In genomic region chr19:5758878-5759403, GRCm38 (mm10) we compare ENCODE assay signal across 25 mouse cellular contexts. TPM values are rescaled to one million over a fixed set of nuclear protein-coding genes. Genes with fewer than 3 reads are reported as not detected.
DNase-seq lines count a peak whose midpoint lies in the region; ATAC-seq and TF ChIP-seq lines count a peak whose summit lies in the region.
"Had no signal": no experiment of that assay in that cellular context is flagged by ENCODE, and none has a peak within 500 bp of the region (broad histone marks: within the 10 kb centered on the region; RNA-seq: fewer than 3 reads in every experiment).

No protein-coding gene starts in this region.

- peaks cover 11% of the 10 kb centered on the region for H3K4me1 ChIP-seq in neural tube, embryonic 15.5 days

- TF ChIP-seq CTCF in gastrocnemius, adult 2 months (IDR thresholded peaks at IDR 0.05), result no peak

- DNase-seq in cerebellum, adult 11-12 months, result peak; percentile 41
- no peak for DNase-seq in cerebellum, postnatal 4 days (ENCODE audit: low spot score in 2 of 2)
- DNase-seq in gastrocnemius, adult 2 months, result peak; percentile 36
- DNase-seq in gastrocnemius, adult 8-10 months (ENCODE audit: low spot score in 2 of 2), result no peak
- peak; percentile 64 for DNase-seq in left cerebral cortex, postnatal 4 days
- DNase-seq in left cerebral cortex, postnatal 25 days (ENCODE audit: low spot score in 2 of 2), result no peak
- DNase-seq: adrenal gland, adult 8-10 months; cerebellum, adult 11 months; gastrocnemius, postnatal 10 days; heart, adult 2 months; kidney, adult 9 months had no signal

- intact Hi-C loops in gastrocnemius, adult 2 months (cut with DNase I), result no loop called here
- intact Hi-C loops in left cerebral cortex, postnatal 4 days (cut with DNase I), result no loop called here
- intact Hi-C loops in left cerebral cortex, postnatal 25 days (cut with DNase I), result no loop called here

- no peak overlapping the region for H3K9ac ChIP-seq in neural tube, embryonic 15.5 days (replicated peaks)
- H3K9ac ChIP-seq: embryonic facial prominence, embryonic 13.5 days; hindbrain, embryonic 15.5 days had no signal

- no peak overlapping the region for H3K27ac ChIP-seq in gastrocnemius, adult 2 months
- no peak overlapping the region for H3K27ac ChIP-seq in neural tube, embryonic 15.5 days (replicated peaks)
- H3K27ac ChIP-seq: embryonic facial prominence, embryonic 13.5 days; forebrain, embryonic 13.5 days; heart, adult 2 months; hindbrain, embryonic 10.5 days; hindbrain, embryonic 15.5 days; kidney, postnatal 0 days had no signal

- peaks cover 43% of the 10 kb centered on the region for H3K27me3 ChIP-seq in neural tube, embryonic 15.5 days (replicated peaks)
- H3K27me3 ChIP-seq: Patski had no signal

- H3K9me3 ChIP-seq in neural tube, embryonic 15.5 days (replicated peaks), result no peaks in the 10 kb centered on the region
- H3K9me3 ChIP-seq: embryonic facial prominence, embryonic 13.5 days; forebrain, embryonic 13.5 days; hindbrain, embryonic 10.5 days; hindbrain, embryonic 15.5 days had no signal

- ATAC-seq in neural tube, embryonic 15.5 days (ENCODE audit: low FRiP score), result no peak
- ATAC-seq: activated CD4-positive, CD25-positive, alpha-beta regulatory T cell, adult 4 months; forebrain, embryonic 13.5 days; inflammation-experienced regulatory T-cells, adult 6 months; intestine, postnatal 0 days; Patski had no signal

- WGBS in neural tube, embryonic 15.5 days, result 89% methylated on average over 14 of the region's 14 CpGs

- H3K36me3 ChIP-seq in neural tube, embryonic 15.5 days, result peaks cover 54% of the 10 kb centered on the region

- no peak overlapping the region for H3K4me3 ChIP-seq in gastrocnemius, adult 2 months
- H3K4me3 ChIP-seq in neural tube, embryonic 15.5 days (replicated peaks), result no peak overlapping the region
- H3K4me3 ChIP-seq: embryonic facial prominence, embryonic 13.5 days; forebrain, embryonic 13.5 days; heart, adult 2 months; hindbrain, embryonic 10.5 days; hindbrain, embryonic 15.5 days had no signal

- no peak overlapping the region for H3K4me2 ChIP-seq in neural tube, embryonic 15.5 days
- H3K4me2 ChIP-seq: embryonic facial prominence, embryonic 13.5 days; forebrain, embryonic 13.5 days; heart, embryonic 11.5 days; hindbrain, embryonic 15.5 days had no signal

RNA-seq across cellular contexts. Expression of gene Scyl1, which starts 12.3 kb away (rescaled TPM):
- 10 to 100 TPM; 71.2 to 78.6 TPM for total RNA-seq in gastrocnemius, adult 2 months (2021)
- total RNA-seq in gastrocnemius, adult 8-10 months (2022), result 10 to 100 TPM; 71.4 to 91.0 (median 82.6) TPM
- 10 to 100 TPM; 81.7 to 81.8 TPM for total RNA-seq in left cerebral cortex, postnatal 4 days (2021)
- 10 to 100 TPM; 82.0 to 86.8 TPM for total RNA-seq in left cerebral cortex, postnatal 25 days (2021)
- 81.6 and 83.1 TPM in 2 replicates for polyA plus RNA-seq in neural tube, embryonic 15.5 days (2015; fragmentation: Nextera tagmentation; extraction: Ambion mirVana)

RNA-seq across cellular contexts. Expression of gene Ltbp3, which starts 18.2 kb away (rescaled TPM):
- total RNA-seq in gastrocnemius, adult 2 months (2021), result 10 to 100 TPM; 32.4 to 44.6 TPM
- total RNA-seq in gastrocnemius, adult 8-10 months (2022), result 10 to 100 TPM; 32.6 to 42.8 (median 39.2) TPM
- total RNA-seq in left cerebral cortex, postnatal 4 days (2021), result 10 to 100 TPM; 23.8 to 23.9 TPM
- 10 to 100 TPM; 27.0 to 31.6 TPM for total RNA-seq in left cerebral cortex, postnatal 25 days (2021)
- 15.6 and 19.1 TPM in 2 replicates for polyA plus RNA-seq in neural tube, embryonic 15.5 days (2015; fragmentation: Nextera tagmentation; extraction: Ambion mirVana)
- polyA plus RNA-seq: activated CD4-positive, CD25-positive, alpha-beta regulatory T cell, adult 4 months had no signal

RNA-seq across cellular contexts. Expression of gene Fam89b, which starts 29.5 kb away (rescaled TPM):
- 10 to 100 TPM; 22.2 to 22.6 TPM for total RNA-seq in gastrocnemius, adult 2 months (2021)
- total RNA-seq in gastrocnemius, adult 8-10 months (2022), result 10 to 100 TPM; 17.0 to 18.5 (median 18.2) TPM
- 10 to 100 TPM; 72.4 to 72.5 TPM for total RNA-seq in left cerebral cortex, postnatal 4 days (2021)
- total RNA-seq in left cerebral cortex, postnatal 25 days (2021), result 10 to 100 TPM; 30.0 to 30.2 TPM
- polyA plus RNA-seq in neural tube, embryonic 15.5 days (2015; fragmentation: Nextera tagmentation; extraction: Ambion mirVana), result 122 and 138 TPM in 2 replicates

RNA-seq across cellular contexts. Expression of gene Ehbp1l1, which starts 32.8 kb away (rescaled TPM):
- 100 to 1,000 TPM; 218 to 220 TPM for total RNA-seq in gastrocnemius, adult 2 months (2021)
- total RNA-seq in gastrocnemius, adult 8-10 months (2022), result 100 to 1,000 TPM; 195 to 259 (median 242) TPM
- total RNA-seq in left cerebral cortex, postnatal 4 days (2021), result 10 to 100 TPM; 41.9 to 48.6 TPM
- total RNA-seq in left cerebral cortex, postnatal 25 days (2021), result 10 to 100 TPM; 24.6 to 27.3 TPM
- polyA plus RNA-seq in neural tube, embryonic 15.5 days (2015; fragmentation: Nextera tagmentation; extraction: Ambion mirVana), result 15.9 and 18.6 TPM in 2 replicates

RNA-seq across cellular contexts. Expression of gene Kcnk7, which starts 54.8 kb away (rescaled TPM):
- total RNA-seq in gastrocnemius, adult 2 months (2021), result not detected
- not detected for total RNA-seq in gastrocnemius, adult 8-10 months (2022)
- total RNA-seq in left cerebral cortex, postnatal 4 days (2021), result not detected
- not detected for total RNA-seq in left cerebral cortex, postnatal 25 days (2021)
- polyA plus RNA-seq in neural tube, embryonic 15.5 days (2015; fragmentation: Nextera tagmentation; extraction: Ambion mirVana), result 0.35 and 0.45 TPM in 2 replicates
- total RNA-seq: adrenal gland, adult 8-10 months; gastrocnemius, postnatal 10 days; gastrocnemius, postnatal 4 days; heart, adult 2 months; heart, postnatal 25 days had no signal
- polyA plus RNA-seq: brain, embryonic 14.5 days; heart, adult 2 months; heart, embryonic 11.5 days had no signal

Comparison
In these comparisons a context has a peak if more than half of its experiments do, and no peak if none do; other contexts are left out.
1. DNase-seq: peak in cerebellum, adult 11-12 months (single experiment), gastrocnemius, adult 2 months (single experiment) and left cerebral cortex, postnatal 4 days (single experiment); none in cerebellum, postnatal 4 days (0 of 2), gastrocnemius, adult 8-10 months (0 of 2) and left cerebral cortex, postnatal 25 days (0 of 2).